Mouse (Mus musculus) embryo, embryonic 9.5 days (tissue): ENCODE measurements around the gene Gm13420.

Experiments
- DNase-seq: peaks from one replicate; pipeline ENCODE4 v3.0.0-alpha.2; 2017; ENCODE audit errors: extremely low spot score

The Gm13420 gene

GRCm38 (mm10) chr2:29702189-29702588 is 49.3 kb downstream of the Gm13420 start:
- no peak for DNase-seq

GRCm38 (mm10) chr2:29701393-29701792 is 50.1 kb downstream of the Gm13420 start:
- DNase-seq = no peak

GRCm38 (mm10) chr2:29700898-29701297 is 50.6 kb downstream of the Gm13420 start:
- no peak for DNase-seq

- no peak for DNase-seq
Observed at GRCm38 (mm10) chr2:29698421-29699290, 52.8 kb downstream of the Gm13420 start.

- no peak for DNase-seq
Observed at GRCm38 (mm10) chr2:29696207-29696800, 55.2 kb downstream of the Gm13420 start.
